Mouse (Mus musculus) right cerebral cortex, postnatal 10 days (tissue): ENCODE measurements around the gene Drd3.

Experiments
- DNase-seq, 2 experiments: peaks; one replicate each; pipeline ENCODE4 v3.0.0; 2021; ENCODE audit warnings: low spot score in 2 of 2

Gene Drd3

GRCm38 (mm10) chr16:43753751-43754150 lies at the start of gene Drd3:
Gene Drd3, plus strand, starts transcription at chr16:43754026.
- DNase-seq, result peak in 1 of 2 experiments; percentile 24

- no peak for DNase-seq
Observed at GRCm38 (mm10) chr16:43708335-43709061, 45.3 kb upstream of the Drd3 start.

GRCm38 (mm10) chr16:43709062-43709413 lies 44.8 kb upstream of the Drd3 start:
- DNase-seq, result no peak

DNA sequence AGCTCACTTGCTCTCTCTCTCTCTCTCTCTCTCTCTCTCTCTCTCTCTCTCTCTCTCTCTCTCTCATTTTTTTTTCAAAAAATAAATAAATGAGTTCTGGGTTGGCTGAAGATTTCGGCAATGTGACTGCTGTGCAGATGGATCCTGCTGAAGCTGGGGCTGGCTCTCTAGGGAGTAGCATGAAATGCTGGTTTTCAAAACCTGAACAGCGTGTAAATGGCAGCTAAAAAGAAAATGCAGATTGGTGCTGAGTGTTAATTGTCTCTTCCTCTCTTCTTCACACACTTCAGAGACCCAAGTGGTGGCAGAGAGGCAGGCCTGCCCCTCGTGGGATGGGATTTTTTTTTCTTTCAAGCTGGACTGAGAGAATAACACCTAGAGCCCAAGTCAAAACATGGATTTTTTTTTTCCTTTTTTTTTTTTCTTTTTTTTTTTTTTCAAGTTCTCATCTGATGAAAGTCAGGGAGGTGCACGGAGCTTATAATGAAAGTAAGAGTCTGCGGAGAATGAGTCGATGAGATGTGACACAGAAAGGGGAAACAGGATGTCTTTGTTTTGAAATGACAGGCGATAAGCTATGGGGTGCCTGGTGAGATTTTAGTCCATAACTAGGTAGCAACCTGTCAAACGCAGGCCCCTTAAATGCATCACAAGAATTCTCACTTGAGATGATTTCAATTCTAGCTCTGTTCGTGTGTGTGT lies 44.2 kb upstream of the Drd3 start:
- DNase-seq, result no peak

GRCm38 (mm10) chr16:43710134-43710475 lies 43.7 kb upstream of the Drd3 start:
- DNase-seq, result no peak

DNA sequence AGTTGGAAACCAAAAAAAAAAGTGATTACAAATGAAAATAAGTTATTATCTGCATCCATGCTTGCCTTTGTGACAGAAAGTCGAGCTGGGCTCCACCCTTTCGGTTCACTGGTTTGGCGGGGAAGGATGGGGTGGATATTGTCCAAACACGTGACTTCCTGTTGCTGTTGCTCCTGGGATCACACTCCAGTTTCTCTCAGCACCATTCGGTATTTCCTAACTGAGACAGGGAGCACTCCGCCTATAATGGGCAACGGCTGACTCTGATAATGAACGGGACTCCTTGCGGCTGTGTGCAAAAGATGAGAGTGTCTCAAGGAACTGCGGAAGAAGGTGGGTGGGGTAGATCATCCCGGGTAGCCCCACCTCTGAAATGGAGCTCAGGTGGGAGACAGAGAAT lies 43.2 kb upstream of the Drd3 start:
- no peak for DNase-seq

DNA sequence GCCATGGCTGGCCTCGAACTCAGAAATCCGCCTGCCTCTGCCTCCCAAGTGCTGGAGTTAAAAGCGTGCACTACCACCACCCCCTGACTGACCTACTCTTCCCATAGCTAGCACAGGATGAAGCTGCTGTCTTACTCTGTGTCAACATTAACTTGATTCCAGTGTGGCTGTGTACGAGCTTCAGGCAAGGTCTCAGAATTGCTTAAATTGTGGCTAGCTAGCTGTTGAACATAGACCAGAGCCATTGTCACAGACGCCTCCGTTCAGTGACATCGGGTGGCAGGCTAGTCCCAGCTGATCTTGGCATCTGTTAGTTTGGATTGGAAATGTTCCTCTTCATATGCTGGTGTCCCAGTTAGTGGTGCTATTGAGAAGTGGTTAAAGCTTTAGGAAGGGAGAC lies 42.5 kb upstream of the Drd3 start:
- DNase-seq, result no peak

GRCm38 (mm10) chr16:43724444-43724843 lies 29.4 kb upstream of the Drd3 start:
- no peak for DNase-seq

DNA sequence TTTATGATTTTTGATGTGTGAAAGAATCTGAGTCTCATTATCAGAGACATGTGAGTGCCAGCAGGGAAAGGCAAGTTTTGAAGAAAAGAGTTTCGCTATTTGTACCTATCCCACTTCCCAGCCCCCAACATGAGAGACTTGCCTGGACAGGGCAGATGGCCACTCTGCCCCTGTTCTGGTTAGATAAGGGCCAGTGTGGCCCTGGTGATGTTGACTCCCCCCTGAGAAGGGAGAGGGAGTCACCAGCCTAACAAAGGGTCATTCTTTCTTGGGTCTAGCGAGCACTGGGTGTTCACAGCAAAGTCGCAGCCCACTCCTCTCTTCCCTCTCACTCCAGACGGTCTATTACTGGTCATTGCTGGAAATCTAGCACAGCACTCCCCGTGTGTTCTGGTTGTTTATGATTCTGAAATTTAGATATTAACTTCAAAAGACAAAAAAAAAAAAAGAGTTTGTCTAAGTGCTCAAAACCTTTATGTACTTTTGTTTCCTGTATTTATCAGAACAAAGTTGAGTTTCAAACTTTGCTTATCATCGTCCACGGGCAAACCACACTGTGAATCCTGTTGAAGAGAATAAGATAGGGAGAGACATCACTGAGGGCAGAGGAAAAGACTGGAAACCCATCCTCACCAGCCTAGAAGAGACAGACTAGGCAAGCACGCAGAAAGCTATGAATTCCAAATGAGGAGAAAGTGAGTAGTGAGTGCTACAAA lies 24.2 kb upstream of the Drd3 start:
- DNase-seq, result no peak

GRCm38 (mm10) chr16:43730281-43730680 lies 23.5 kb upstream of the Drd3 start:
- DNase-seq, result no peak

DNA sequence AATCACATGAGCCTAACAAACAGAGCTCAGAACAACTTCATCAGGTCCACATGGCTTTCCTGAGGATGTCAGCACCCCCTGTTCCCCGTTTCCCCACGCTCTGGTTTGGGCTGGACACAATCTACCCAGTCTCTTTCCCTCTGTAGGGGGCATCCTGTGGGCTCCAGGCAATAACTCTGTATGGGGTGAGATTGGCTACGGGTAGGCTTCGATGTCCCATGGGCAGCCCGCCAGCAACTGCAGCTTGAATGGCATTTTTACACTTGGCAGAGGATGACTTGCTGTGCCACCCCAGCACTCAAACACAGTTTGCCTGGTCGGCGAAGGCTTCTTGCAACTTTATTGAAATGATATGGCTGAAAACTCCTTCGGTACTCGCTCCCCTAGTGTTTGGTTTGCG lies 21.3 kb upstream of the Drd3 start:
- peak in 1 of 2 experiments; percentile 32 for DNase-seq

DNA sequence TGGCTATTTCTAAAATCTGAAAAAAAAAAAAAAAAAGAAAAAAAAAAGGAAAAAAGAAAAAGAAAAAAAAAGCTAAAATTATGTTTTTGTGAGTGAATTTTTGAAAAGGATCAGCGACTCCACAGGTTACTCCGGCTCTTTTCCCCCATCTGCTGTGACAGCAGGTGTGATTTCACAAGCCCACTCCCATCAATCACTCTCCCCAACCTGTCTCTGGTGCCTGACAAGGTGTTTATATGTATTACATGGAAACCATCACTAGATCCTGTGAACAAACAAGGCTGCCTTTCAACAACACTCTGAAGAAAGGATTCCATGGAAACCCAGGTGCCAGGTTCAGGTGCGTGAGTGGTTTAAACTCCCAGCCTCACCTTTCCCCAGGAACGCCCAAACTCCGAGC lies 20.9 kb upstream of the Drd3 start:
- no peak for DNase-seq

GRCm38 (mm10) chr16:43737933-43738332 lies 15.9 kb upstream of the Drd3 start:
- peak in 1 of 2 experiments; percentile 52 for DNase-seq

GRCm38 (mm10) chr16:43740936-43741335 lies 12.9 kb upstream of the Drd3 start:
- no peak for DNase-seq

- DNase-seq, result no peak
Observed at GRCm38 (mm10) chr16:43748424-43748823, 5.4 kb upstream of the Drd3 start.

- DNase-seq, result peak in 1 of 2 experiments; percentile 9
Observed at GRCm38 (mm10) chr16:43752900-43753299, 926 bp upstream of the Drd3 start.

DNA sequence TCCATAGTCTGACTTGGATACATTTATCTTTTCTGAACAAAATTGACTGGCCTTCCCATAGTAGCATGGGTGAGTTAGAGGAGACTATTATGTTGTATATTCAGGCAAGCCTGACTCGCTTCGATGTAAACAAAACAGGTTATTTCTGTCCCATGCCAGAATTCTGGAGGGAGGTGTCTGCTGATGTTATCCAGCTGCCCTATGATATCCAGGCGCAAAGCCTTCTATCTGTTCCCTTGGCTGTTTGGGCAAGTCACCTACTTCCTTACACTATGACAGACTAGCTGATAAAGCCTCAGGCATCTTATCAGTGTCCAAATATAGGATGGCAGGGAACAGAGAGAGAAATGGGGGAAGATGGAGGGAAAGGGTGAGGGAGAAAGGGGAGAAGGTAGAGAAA lies 18.5 kb downstream of the Drd3 start:
- DNase-seq, result no peak

GRCm38 (mm10) chr16:43772766-43773165 lies 18.9 kb downstream of the Drd3 start:
- no peak for DNase-seq

GRCm38 (mm10) chr16:43773506-43773905 lies 19.7 kb downstream of the Drd3 start:
- DNase-seq, result no peak

- DNase-seq, result no peak
Observed at GRCm38 (mm10) chr16:43776886-43777285, 23.1 kb downstream of the Drd3 start.

DNA sequence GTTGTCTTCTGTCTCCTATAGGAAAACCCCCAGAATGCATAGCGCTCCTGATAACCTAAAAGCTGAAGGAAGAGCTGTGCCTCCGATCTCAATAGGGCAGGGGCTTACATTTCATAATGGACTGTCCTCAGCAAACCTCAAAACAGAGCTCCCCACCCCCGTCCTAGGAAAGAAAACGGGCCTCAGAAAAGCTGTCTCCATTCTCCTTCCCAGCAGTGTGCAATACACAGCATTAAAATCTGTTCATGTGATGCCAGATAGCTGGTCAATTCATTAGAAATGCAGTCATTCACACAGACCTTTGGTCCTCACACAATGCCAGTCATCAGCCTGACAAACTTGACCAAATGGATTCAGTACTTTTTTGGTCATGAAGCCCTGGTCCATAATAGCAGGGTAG lies 45.7 kb downstream of the Drd3 start:
- DNase-seq, result no peak

- DNase-seq, result no peak
Observed at GRCm38 (mm10) chr16:43800119-43800721, 46.4 kb downstream of the Drd3 start.

GRCm38 (mm10) chr16:43801137-43801536 lies 47.3 kb downstream of the Drd3 start:
- no peak for DNase-seq
